Mouse (Mus musculus) liver, postnatal 0 days (tissue): ENCODE measurements at regions not wholly inside any gene's neighbourhood (a gene's known extent, or its start where the extent isn't known, plus 50 kb on each side); places are given as distances from the start of the nearest gene placed in this dataset.

Experiments
- CTCF ChIP-seq: sonication (generic); IDR thresholded peaks from 2 replicates; pipeline ENCODE4 v1.5.1; 2016; ENCODE audit warnings: antibody characterized with exemption, low read depth
- EP300 ChIP-seq: IDR thresholded peaks from 2 replicates; pipeline ENCODE4 v1.6.1; 2016; ENCODE audit warnings: antibody characterized with exemption, low read depth, mild to moderate bottlenecking

- no peak for TF ChIP-seq CTCF
- TF ChIP-seq EP300 = no peak
Measured at GRCm38 (mm10) chr10:56525791-56526190, 148.7 kb downstream of the Gja1 start.
